Mouse (Mus musculus) T-helper 2 cell (primary cell): ENCODE data around the gene Wnt9a.

Experiments used
- in situ Hi-C: fragments of 300-600 bp; cut with MboI, MseI; formaldehyde crosslinking; loops from one replicate; pipeline ENCODE4 v1.15.1; 2025; ENCODE audit warnings: high pct_unique_total_duplicates

Gene Wnt9a

GRCm38 (mm10) chr11:59306461-59307421, at the start of gene Wnt9a:
Wnt9a (plus strand) TSS chr11:59306928.
- in situ Hi-C loops, result no loop called here

- in situ Hi-C loops, result loop anchor here (5.0 kb wide), 1 partner anchor 242 kb away; no protein-coding TSS in a partner anchor
Measured at GRCm38 (mm10) chr11:59259647-59260046, 47.1 kb upstream of the Wnt9a start.

- in situ Hi-C loops, result loop anchor here (5.0 kb wide), 1 partner anchor 244 kb away; no protein-coding TSS in a partner anchor
Measured at GRCm38 (mm10) chr11:59260706-59261493, 45.8 kb upstream of the Wnt9a start.

GRCm38 (mm10) chr11:59262308-59262707, 44.4 kb upstream of the Wnt9a start:
- in situ Hi-C loops, result loop anchor here (5.0 kb wide), 1 partner anchor 245 kb away; no protein-coding TSS in a partner anchor

- in situ Hi-C loops, result loop anchor here (5.0 kb wide), 1 partner anchor 247 kb away; no protein-coding TSS in a partner anchor
Measured at GRCm38 (mm10) chr11:59263870-59264563, 42.7 kb upstream of the Wnt9a start.

GRCm38 (mm10) chr11:59264593-59264992, 42.1 kb upstream of the Wnt9a start:
- in situ Hi-C loops, result loop anchor here (5.0 kb wide), 1 partner anchor 247 kb away; no protein-coding TSS in a partner anchor

GRCm38 (mm10) chr11:59265154-59265813, 41.4 kb upstream of the Wnt9a start:
- in situ Hi-C loops, result no loop called here

- in situ Hi-C loops, result no loop called here
Measured at GRCm38 (mm10) chr11:59266727-59267126, 40.0 kb upstream of the Wnt9a start.

- in situ Hi-C loops, result no loop called here
Measured at GRCm38 (mm10) chr11:59274184-59274583, 32.5 kb upstream of the Wnt9a start.

- in situ Hi-C loops, result no loop called here
Measured at GRCm38 (mm10) chr11:59276877-59277276, 29.9 kb upstream of the Wnt9a start.

- in situ Hi-C loops, result no loop called here
Measured at GRCm38 (mm10) chr11:59278047-59278446, 28.7 kb upstream of the Wnt9a start.

GRCm38 (mm10) chr11:59282111-59282510, 24.6 kb upstream of the Wnt9a start:
- in situ Hi-C loops, result no loop called here

GRCm38 (mm10) chr11:59282933-59283332, 23.8 kb upstream of the Wnt9a start:
- in situ Hi-C loops, result no loop called here

- in situ Hi-C loops, result no loop called here
Measured at GRCm38 (mm10) chr11:59284146-59284545, 22.6 kb upstream of the Wnt9a start.

- in situ Hi-C loops, result loop anchor here (5.0 kb wide), 1 partner anchor 63 kb away; no protein-coding TSS in a partner anchor
Measured at GRCm38 (mm10) chr11:59289706-59290105, 17.0 kb upstream of the Wnt9a start.

- in situ Hi-C loops, result loop anchor here (5.0 kb wide), 1 partner anchor 61 kb away; no protein-coding TSS in a partner anchor
Measured at GRCm38 (mm10) chr11:59290702-59291303, 15.9 kb upstream of the Wnt9a start, which contains the start of gene Wnt3a. Wnt3a (minus strand) TSS chr11:59290752.

- in situ Hi-C loops, result loop anchor here (5.0 kb wide), 1 partner anchor 59 kb away; no protein-coding TSS in a partner anchor
Measured at GRCm38 (mm10) chr11:59293616-59294015, 13.1 kb upstream of the Wnt9a start.

GRCm38 (mm10) chr11:59297941-59298340, 8.8 kb upstream of the Wnt9a start:
- in situ Hi-C loops, result no loop called here

- in situ Hi-C loops, result loop anchor here (5.0 kb wide), 1 partner anchor 182 kb away; no protein-coding TSS in a partner anchor
Measured at GRCm38 (mm10) chr11:59300185-59300584, 6.5 kb upstream of the Wnt9a start.

GRCm38 (mm10) chr11:59301053-59301452, 5.7 kb upstream of the Wnt9a start:
- in situ Hi-C loops, result loop anchor here (5.0 kb wide), 1 partner anchor 181 kb away; no protein-coding TSS in a partner anchor
